Mouse (Mus musculus): ENCODE measurements around the gene Naa38. TPM values are rescaled to one million over a fixed set of nuclear protein-coding genes. Genes with fewer than 3 reads are reported as not detected.

Gene Naa38
- polyA plus RNA-seq, 1 experiment from 2014 or later: 136 TPM

DNA sequence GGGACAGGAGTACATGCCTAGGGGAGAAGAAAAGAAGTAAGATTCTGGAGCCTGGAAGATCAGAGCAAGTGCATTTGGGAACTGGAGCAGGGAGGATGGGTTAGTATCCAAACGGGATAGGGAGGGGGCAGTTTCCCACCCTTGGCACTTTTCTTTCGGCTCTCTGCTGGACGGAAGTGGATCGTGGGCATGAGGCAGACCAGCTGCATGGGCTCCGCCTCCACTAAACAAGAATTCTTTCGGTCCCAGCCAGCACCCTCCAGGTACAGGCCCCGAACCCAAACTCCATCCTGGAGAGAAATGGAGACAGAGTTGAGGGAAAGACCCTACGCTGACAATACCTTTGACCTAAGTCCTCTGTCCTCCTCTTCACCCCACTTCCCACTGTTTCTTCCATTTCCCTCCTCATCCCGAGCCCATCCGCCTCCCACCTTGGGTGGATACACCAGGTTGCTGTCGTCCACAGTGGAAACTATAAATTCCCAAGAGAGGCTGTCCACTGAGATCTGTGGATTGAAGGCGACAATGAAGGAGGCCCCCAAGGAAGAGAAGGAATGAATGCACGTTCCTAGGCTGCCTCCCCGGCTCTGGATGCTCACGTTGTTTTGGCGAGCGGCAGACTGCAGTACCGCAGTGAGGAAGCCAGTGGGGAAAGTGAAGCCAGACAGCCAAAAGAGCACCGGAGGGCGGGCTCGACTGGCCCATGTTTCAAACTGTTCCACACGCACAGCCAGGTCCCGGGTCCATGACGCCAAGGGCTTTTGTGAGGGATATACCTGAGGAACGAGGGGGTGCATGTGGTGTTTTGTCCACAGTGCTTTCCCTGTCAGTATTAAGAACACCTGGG is 26.1 kb downstream of the Naa38 start:
- Histone ChIP-seq H3K4me3 (peak overlapping the region; percentile 79), H3K36me3 (replicated peaks) (no peaks in the 10 kb centered on the region), H3K4me1 (peaks cover 55% of the 10 kb centered on the region), H3K27ac (no peak overlapping the region), H3K27me3 (ENCODE audit: poor library complexity, severe bottlenecking) (peaks cover 44% of the 10 kb centered on the region), H3K9me3 (no peaks in the 10 kb centered on the region)
- DNase-seq (ENCODE audit: extremely low spot score, low spot score): no peak
- 7% methylated on average over 25 of the region's 25 CpGs for WGBS

DNA sequence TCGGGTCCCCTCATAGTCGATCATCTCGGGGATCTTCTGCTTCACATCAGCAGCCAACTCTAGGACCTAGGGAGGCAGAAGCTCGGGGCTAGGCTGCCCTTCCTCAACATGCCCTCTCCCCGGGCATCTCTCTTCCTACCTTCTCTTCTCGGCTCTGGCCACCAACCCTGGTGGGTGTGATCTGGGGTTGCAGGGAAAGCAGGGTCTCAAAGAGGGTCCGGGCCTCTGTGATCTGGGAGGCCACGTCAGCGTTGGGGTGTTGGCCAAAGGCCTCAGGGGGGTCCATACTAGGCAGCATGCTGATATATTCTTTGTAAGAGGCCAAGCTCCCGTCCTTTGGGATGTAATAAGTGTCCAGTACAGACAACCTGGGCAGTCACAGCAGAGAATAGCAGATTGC is 27.6 kb downstream of the Naa38 start:
- H3K27ac ChIP-seq: no peak overlapping the region
- no peaks in the 10 kb centered on the region for H3K9me3 ChIP-seq
- no peak for DNase-seq (ENCODE audit: extremely low spot score, low spot score)
- H3K36me3 ChIP-seq (replicated peaks): no peaks in the 10 kb centered on the region
- peaks cover 44% of the 10 kb centered on the region for H3K27me3 ChIP-seq (ENCODE audit: poor library complexity, severe bottlenecking)
- H3K4me1 ChIP-seq: peaks cover 40% of the 10 kb centered on the region
- no peak overlapping the region for H3K4me3 ChIP-seq
- 88% methylated on average over 10 of the region's 10 CpGs for WGBS

- Histone ChIP-seq H3K9me3 (no peaks in the 10 kb centered on the region), H3K36me3 (replicated peaks) (no peaks in the 10 kb centered on the region), H3K27me3 (ENCODE audit: poor library complexity, severe bottlenecking) (peaks cover 44% of the 10 kb centered on the region), H3K27ac (no peak overlapping the region), H3K4me1 (peaks cover 35% of the 10 kb centered on the region), H3K4me3 (no peak overlapping the region)
- WGBS: 84% methylated on average over 6 of the region's 6 CpGs
- no peak for DNase-seq (ENCODE audit: extremely low spot score, low spot score)
These were observed 28.6 kb downstream of the Naa38 start for GRCm38 (mm10) chr11:69423885-69424284.

GRCm38 (mm10) chr11:69426246-69426645 is 31.0 kb downstream of the Naa38 start:
- Histone ChIP-seq H3K27me3 (ENCODE audit: poor library complexity, severe bottlenecking) (peaks cover 37% of the 10 kb centered on the region), H3K36me3 (replicated peaks) (no peaks in the 10 kb centered on the region), H3K4me3 (no peak overlapping the region), H3K9me3 (no peaks in the 10 kb centered on the region), H3K27ac (no peak overlapping the region), H3K4me1 (peaks cover 15% of the 10 kb centered on the region)
- 81% methylated on average over 2 of the region's 2 CpGs for WGBS
- no peak for DNase-seq (ENCODE audit: extremely low spot score, low spot score)

- H3K27me3 ChIP-seq (ENCODE audit: poor library complexity, severe bottlenecking): peaks cover 12% of the 10 kb centered on the region
- WGBS: 25% methylated on average over 4 of the region's 4 CpGs
These were observed 33.5 kb downstream of the Naa38 start for GRCm38 (mm10) chr11:69428751-69429150.

DNA sequence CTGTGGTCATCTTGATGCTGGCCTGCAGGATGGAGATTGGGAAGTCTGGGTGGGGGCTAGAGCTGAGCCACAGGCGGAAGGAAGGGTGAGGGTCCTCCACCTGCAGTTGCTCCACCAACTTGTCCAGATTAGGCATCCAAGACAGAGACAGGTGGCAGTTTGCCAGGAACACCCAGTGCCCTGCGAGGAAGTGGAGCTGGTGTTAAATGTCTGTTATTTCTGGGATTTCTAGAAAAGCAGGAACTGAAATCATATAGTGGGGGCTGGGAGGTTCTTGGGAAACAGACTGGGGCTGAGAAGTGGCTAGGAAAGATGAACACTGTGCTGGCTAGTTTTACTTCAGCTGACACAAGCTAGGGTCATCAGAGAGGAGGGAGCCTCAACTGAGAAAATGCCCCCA is 34.0 kb downstream of the Naa38 start:
- WGBS: 76% methylated on average over 2 of the region's 2 CpGs
- Histone ChIP-seq H3K9me3 (no peaks in the 10 kb centered on the region), H3K4me3 (no peak overlapping the region), H3K4me1 (peaks cover 16% of the 10 kb centered on the region), H3K27ac (no peak overlapping the region), H3K27me3 (ENCODE audit: poor library complexity, severe bottlenecking) (peaks cover 6% of the 10 kb centered on the region; the same call in 1 of the 2 replicates), H3K36me3 (replicated peaks) (no peaks in the 10 kb centered on the region)
- no peak for DNase-seq (ENCODE audit: extremely low spot score, low spot score)

More at GRCm38 (mm10) chr11:69428751-69429150, 33.5 kb downstream of the Naa38 start:
- Histone ChIP-seq H3K36me3 (replicated peaks) (no peaks in the 10 kb centered on the region), H3K4me3 (no peak overlapping the region), H3K4me1 (peaks cover 16% of the 10 kb centered on the region), H3K27ac (no peak overlapping the region), H3K9me3 (no peaks in the 10 kb centered on the region)
- no peak for DNase-seq (ENCODE audit: extremely low spot score, low spot score)

GRCm38 (mm10) chr11:69430631-69431030 is 35.3 kb downstream of the Naa38 start:
- 94% methylated on average over 15 of the region's 15 CpGs for WGBS
- no peak for DNase-seq (ENCODE audit: extremely low spot score, low spot score)
- peaks cover 16% of the 10 kb centered on the region for H3K4me1 ChIP-seq
- 0 out of 2 replicates have a peak, but pooled peaks cover 6% of the 10 kb centered on the region for H3K27me3 ChIP-seq (ENCODE audit: poor library complexity, severe bottlenecking)
- H3K36me3 ChIP-seq (replicated peaks): no peaks in the 10 kb centered on the region
- H3K9me3 ChIP-seq: no peaks in the 10 kb centered on the region
- H3K4me3 ChIP-seq: no peak overlapping the region
- 0 out of 2 replicates have a peak overlapping the region, but pooled peaks have one; percentile 2 for H3K27ac ChIP-seq

DNA sequence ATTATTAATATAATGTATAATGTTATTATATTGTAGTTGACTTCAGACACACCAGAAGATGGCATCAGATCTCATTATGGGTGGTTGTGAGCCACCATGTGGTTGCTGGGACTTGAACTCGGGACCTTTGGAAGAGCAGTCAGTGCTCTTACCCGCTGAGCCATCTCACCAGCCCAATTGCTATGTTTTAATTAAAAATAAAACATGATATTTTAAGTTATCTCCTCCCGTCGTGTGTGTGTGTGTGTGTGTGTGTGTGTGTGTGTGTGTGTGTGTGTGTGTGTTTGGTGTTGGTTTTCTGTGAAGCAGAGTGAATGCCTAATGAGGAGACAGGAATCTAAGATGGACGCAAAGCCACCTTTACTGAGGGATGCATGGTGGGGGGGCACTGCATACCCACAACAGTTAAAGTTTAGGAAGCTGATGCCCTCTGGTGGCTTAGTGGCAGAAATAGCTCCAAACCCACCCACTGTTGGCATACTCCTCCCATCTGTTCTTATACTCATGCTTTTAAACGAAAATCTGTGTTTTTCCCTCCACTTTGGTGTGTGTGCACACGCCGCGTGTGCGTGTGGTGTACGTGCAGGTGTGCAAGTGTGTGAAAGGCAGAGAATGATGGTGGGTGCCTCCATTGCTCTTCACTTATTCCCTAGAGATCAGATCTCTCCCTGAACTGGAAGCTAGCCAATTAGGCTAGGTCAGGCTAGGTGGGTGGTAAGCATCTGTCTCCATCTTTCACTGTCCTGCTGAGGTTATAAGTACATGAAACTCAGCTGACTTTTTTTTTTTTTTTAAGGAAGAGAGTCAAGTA is 36.7 kb downstream of the Naa38 start:
- WGBS: 43% methylated on average over 11 of the region's 11 CpGs
- H3K4me1 ChIP-seq: peaks cover 16% of the 10 kb centered on the region
- no peak overlapping the region for H3K27ac ChIP-seq
- H3K9me3 ChIP-seq: no peaks in the 10 kb centered on the region
- peak; percentile 70 for DNase-seq (ENCODE audit: extremely low spot score, low spot score)
- H3K4me3 ChIP-seq: no peak overlapping the region; the same call in 1 of the 2 replicates
- H3K36me3 ChIP-seq (replicated peaks): no peaks in the 10 kb centered on the region
- 0 out of 2 replicates have a peak, but pooled peaks cover 6% of the 10 kb centered on the region for H3K27me3 ChIP-seq (ENCODE audit: poor library complexity, severe bottlenecking)

DNA sequence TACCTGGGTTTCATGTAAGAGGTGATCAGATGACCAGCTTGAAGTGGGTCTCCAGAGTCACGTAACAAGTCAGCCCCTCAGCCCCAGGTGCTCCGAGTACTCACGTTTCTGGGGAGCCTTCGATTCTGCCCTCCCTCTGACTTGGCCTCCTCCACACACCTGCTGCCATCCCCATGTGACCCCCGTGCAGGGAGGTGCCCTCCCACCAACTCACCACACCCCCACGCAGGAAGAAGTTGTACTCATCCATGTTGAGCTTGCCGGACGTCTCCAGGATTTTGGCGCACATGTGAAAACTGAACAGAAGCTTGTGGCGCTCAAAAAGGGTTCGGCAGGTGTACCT is 37.3 kb downstream of the Naa38 start:
- H3K27ac ChIP-seq: no peak overlapping the region
- H3K36me3 ChIP-seq (replicated peaks): no peaks in the 10 kb centered on the region
- H3K27me3 ChIP-seq (ENCODE audit: poor library complexity, severe bottlenecking): 0 out of 2 replicates have a peak, but pooled peaks cover 6% of the 10 kb centered on the region
- WGBS: 78% methylated on average over 11 of the region's 11 CpGs
- H3K4me3 ChIP-seq: no peak overlapping the region
- H3K9me3 ChIP-seq: no peaks in the 10 kb centered on the region
- no peak for DNase-seq (ENCODE audit: extremely low spot score, low spot score)
- peaks cover 16% of the 10 kb centered on the region for H3K4me1 ChIP-seq

- H3K4me3 ChIP-seq: no peak overlapping the region
- no peak overlapping the region for H3K27ac ChIP-seq
- H3K36me3 ChIP-seq (replicated peaks): no peaks in the 10 kb centered on the region
- peaks cover 16% of the 10 kb centered on the region for H3K4me1 ChIP-seq
- 0 out of 2 replicates have a peak, but pooled peaks cover 6% of the 10 kb centered on the region for H3K27me3 ChIP-seq (ENCODE audit: poor library complexity, severe bottlenecking)
- no peaks in the 10 kb centered on the region for H3K9me3 ChIP-seq
- DNase-seq (ENCODE audit: extremely low spot score, low spot score): no peak
- 80% methylated on average over 6 of the region's 6 CpGs for WGBS
These were observed 37.9 kb downstream of the Naa38 start for GRCm38 (mm10) chr11:69433189-69433588.

DNA sequence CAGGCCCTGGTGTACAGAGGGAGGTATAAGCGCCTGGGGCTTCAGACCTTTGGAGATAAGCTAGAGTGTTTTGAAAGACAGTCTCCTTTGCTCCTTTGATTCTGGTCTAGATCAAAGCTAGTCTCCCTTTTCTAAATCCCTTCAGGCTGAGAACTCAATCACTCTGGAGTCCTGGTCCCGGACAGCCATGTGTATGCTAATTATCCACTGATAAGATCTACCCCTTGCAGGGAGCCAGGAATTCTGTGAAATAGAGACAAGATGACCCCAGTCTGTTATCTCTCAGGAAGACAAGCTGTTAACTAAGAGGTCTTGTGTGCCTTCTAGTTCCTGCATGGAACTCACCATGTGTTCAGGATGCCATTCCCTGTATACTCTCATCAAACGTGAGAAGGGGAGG is 42.0 kb downstream of the Naa38 start:
- H3K9me3 ChIP-seq: no peaks in the 10 kb centered on the region
- no peak overlapping the region for H3K27ac ChIP-seq
- WGBS: 48% methylated on average over 3 of the region's 3 CpGs
- H3K27me3 ChIP-seq (ENCODE audit: poor library complexity, severe bottlenecking): no peaks in the 10 kb centered on the region
- H3K4me1 ChIP-seq: peaks cover 7% of the 10 kb centered on the region
- no peak overlapping the region for H3K4me3 ChIP-seq
- no peak for DNase-seq (ENCODE audit: extremely low spot score, low spot score)
- H3K36me3 ChIP-seq (replicated peaks): no peaks in the 10 kb centered on the region

DNA sequence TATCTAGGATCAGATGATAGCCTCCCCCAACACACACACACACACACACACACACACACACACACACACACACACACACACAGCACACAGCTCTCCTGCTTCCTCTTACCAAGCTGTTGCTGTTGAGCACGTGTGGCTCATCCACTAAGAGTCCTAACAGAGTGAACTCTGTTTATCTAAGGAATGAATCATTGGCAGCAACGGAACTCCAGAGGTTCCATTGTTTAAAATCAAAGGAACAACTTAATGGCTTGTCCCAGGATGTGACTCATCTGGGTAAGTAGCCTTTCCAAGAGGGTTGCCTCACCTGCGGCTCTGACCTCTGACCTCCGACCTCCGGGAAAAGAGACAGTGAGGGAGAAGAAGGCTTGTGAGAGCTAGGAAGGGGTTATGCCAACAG is 48.0 kb downstream of the Naa38 start:
- no peak for DNase-seq (ENCODE audit: extremely low spot score, low spot score)
- peaks cover 7% of the 10 kb centered on the region; the same call in 1 of the 2 replicates for H3K4me1 ChIP-seq
- WGBS: 58% methylated on average over 5 of the region's 5 CpGs

More for the DNA sequence above, 48.0 kb downstream of the Naa38 start:
- Histone ChIP-seq H3K9me3 (no peaks in the 10 kb centered on the region), H3K4me3 (no peak overlapping the region), H3K27me3 (ENCODE audit: poor library complexity, severe bottlenecking) (no peaks in the 10 kb centered on the region), H3K36me3 (replicated peaks) (no peaks in the 10 kb centered on the region), H3K27ac (no peak overlapping the region)

Data from forebrain, embryonic 10.5 days (tissue).